Mouse (Mus musculus) MEL (cell line): ENCODE data around the gene Armc6. TPM values are rescaled to one million over a fixed set of nuclear protein-coding genes. Genes with fewer than 3 reads are reported as not detected.

Experiments used
- DNase-seq: peaks from one replicate; pipeline ENCODE4 v3.0.0; 2011; ENCODE audit warnings: low read depth, low spot score
- H3K27ac ChIP-seq: 2 replicates; pipeline ENCODE4 v1.5.1; 2012; ENCODE audit warnings: low read depth, mild to moderate bottlenecking, control low read depth, low read length, moderate library complexity; ENCODE audit not compliant: control insufficient read depth
- H3K27me3 ChIP-seq, 2 experiments: fragments of 150-350 bp in 1 of 2; sonication (generic) in 1 of 2; 2 replicates each; pipeline ENCODE4 v1.6.1; 2012; ENCODE audit warnings: low read length in 2 of 2, mild to moderate bottlenecking in 2 of 2, improper control_type of control experiment in 1 of 2, moderate library complexity in 1 of 2; ENCODE audit not compliant: insufficient read depth in 2 of 2, control insufficient read depth in 1 of 2
- H3K36me3 ChIP-seq, 2 experiments: 2 replicates each; pipeline ENCODE4 v1.6.1; 2012 to 2014; ENCODE audit warnings: low read length in 2 of 2, improper control_type of control experiment in 1 of 2, inconsistent platforms in 1 of 2, mild to moderate bottlenecking in 1 of 2; ENCODE audit not compliant: insufficient read depth in 2 of 2, control insufficient read depth in 1 of 2
- H3K4me1 ChIP-seq, 2 experiments: fragments of 150-350 bp in 1 of 2; sonication (generic) in 1 of 2; 2 replicates each; pipeline ENCODE4 v1.6.1; 2012; ENCODE audit warnings: low read length in 2 of 2, improper control_type of control experiment in 1 of 2, mild to moderate bottlenecking in 1 of 2; ENCODE audit not compliant: insufficient read depth in 2 of 2, control insufficient read depth in 1 of 2
- H3K4me3 ChIP-seq, 2 experiments: fragments of 150-350 bp in 1 of 2; sonication (generic) in 1 of 2; 2 replicates each; pipeline ENCODE4 v1.5.1; 2012; ENCODE audit warnings: low read depth in 2 of 2, low read length in 2 of 2, mild to moderate bottlenecking in 2 of 2, moderate library complexity in 2 of 2, control low read depth in 1 of 2, improper control_type of control experiment in 1 of 2; ENCODE audit not compliant: control insufficient read depth in 1 of 2, insufficient read depth in 1 of 2
- H3K79me2 ChIP-seq: 2 replicates; pipeline ENCODE4 v1.6.1; 2012; ENCODE audit warnings: mild to moderate bottlenecking, low read length, moderate library complexity; ENCODE audit not compliant: control insufficient read depth, poor library complexity, insufficient read depth
- H3K9ac ChIP-seq: 2 replicates; pipeline ENCODE4 v1.6.1; 2012; ENCODE audit warnings: low read depth, mild to moderate bottlenecking, control low read depth, low read length, moderate library complexity; ENCODE audit not compliant: control insufficient read depth, poor library complexity, severe bottlenecking
- H3K9me3 ChIP-seq: fragments of 150-350 bp; sonication (generic); replicated peaks from 2 replicates; pipeline ENCODE4 v1.6.1; 2012; ENCODE audit warnings: mild to moderate bottlenecking, low read length, improper control_type of control experiment, moderate library complexity; ENCODE audit not compliant: insufficient read depth
- CHD1 ChIP-seq: IDR thresholded peaks from 2 replicates; pipeline ENCODE4 v1.6.1; 2012; ENCODE audit warnings: low read depth, mild to moderate bottlenecking, inconsistent platforms, low read length, improper control_type of control experiment
- CHD2 ChIP-seq: IDR thresholded peaks from 2 replicates; pipeline ENCODE4 v1.6.1; 2011; ENCODE audit warnings: low read length, improper control_type of control experiment
- CTCF ChIP-seq, 3 experiments: IDR thresholded peaks in 2 of 3; conservative IDR thresholded peaks in 1 of 3; 2 replicates each; pipeline ENCODE4 v1.5.1; 2011 to 2012; ENCODE audit warnings: low read length in 3 of 3, low read depth in 2 of 3, mild to moderate bottlenecking in 2 of 3, improper control_type of control experiment in 1 of 3, inconsistent platforms in 1 of 3, mixed read lengths in 1 of 3, moderate library complexity in 1 of 3; ENCODE audit not compliant: control insufficient read depth in 1 of 3, insufficient read depth in 1 of 3, poor library complexity in 1 of 3, severe bottlenecking in 1 of 3
- ELF1 ChIP-seq: IDR thresholded peaks from 2 replicates; pipeline ENCODE4 v1.6.1; 2014; ENCODE audit warnings: low read depth, mild to moderate bottlenecking, inconsistent platforms, low read length, improper control_type of control experiment, moderate library complexity
- EP300 ChIP-seq, 2 experiments: IDR thresholded peaks; 2 replicates each; pipeline ENCODE4 v1.6.1; 2011; ENCODE audit warnings: improper control_type of control experiment in 2 of 2, low read length in 2 of 2, low read depth in 1 of 2, mild to moderate bottlenecking in 1 of 2
- HCFC1 ChIP-seq: IDR thresholded peaks from 2 replicates; pipeline ENCODE4 v1.6.1; 2012; ENCODE audit warnings: low read depth, mild to moderate bottlenecking, inconsistent platforms, low read length, improper control_type of control experiment, moderate library complexity
- KAT2A ChIP-seq: conservative IDR thresholded peaks from 2 replicates; pipeline ENCODE4 v1.6.1; 2012; ENCODE audit warnings: low read depth, low read length, improper control_type of control experiment, inconsistent platforms
- MAFK ChIP-seq: IDR thresholded peaks from 2 replicates; pipeline ENCODE4 v1.6.1; 2011; ENCODE audit warnings: low read depth, mild to moderate bottlenecking, low read length, improper control_type of control experiment, borderline replicate concordance
- MAX ChIP-seq: IDR thresholded peaks from 2 replicates; pipeline ENCODE4 v1.6.1; 2011; ENCODE audit warnings: low read length, improper control_type of control experiment
- MAZ ChIP-seq: IDR thresholded peaks from 2 replicates; pipeline ENCODE4 v1.6.1; 2012; ENCODE audit warnings: low read depth, mild to moderate bottlenecking, inconsistent platforms, low read length, improper control_type of control experiment
- MXI1 ChIP-seq: IDR thresholded peaks from 2 replicates; pipeline ENCODE4 v1.6.1; 2011; ENCODE audit warnings: mild to moderate bottlenecking, low read depth, low read length, improper control_type of control experiment
- MYC ChIP-seq: IDR thresholded peaks from 2 replicates; pipeline ENCODE4 v1.6.1; 2011; ENCODE audit warnings: low read depth, mild to moderate bottlenecking, low read length, improper control_type of control experiment, moderate library complexity
- NELFE ChIP-seq: IDR thresholded peaks from 2 replicates; pipeline ENCODE4 v1.6.1; 2011; ENCODE audit warnings: low read depth, low read length, improper control_type of control experiment
- NRF1 ChIP-seq: IDR thresholded peaks from 2 replicates; pipeline ENCODE4 v1.6.1; 2014; ENCODE audit warnings: low read depth, mild to moderate bottlenecking, inconsistent platforms, low read length, improper control_type of control experiment, moderate library complexity; ENCODE audit not compliant: poor library complexity, insufficient read depth, severe bottlenecking
- POLR2A ChIP-seq, 2 experiments: IDR thresholded peaks; 2 replicates each; pipeline ENCODE4 v1.6.1; 2011 to 2012; ENCODE audit warnings: low read length in 2 of 2, mild to moderate bottlenecking in 2 of 2, control low read depth in 1 of 2, improper control_type of control experiment in 1 of 2, low read depth in 1 of 2, moderate library complexity in 1 of 2; ENCODE audit not compliant: control insufficient read depth in 1 of 2, insufficient read depth in 1 of 2, poor library complexity in 1 of 2
- POLR2AphosphoS2 ChIP-seq: IDR thresholded peaks from 2 replicates; pipeline ENCODE4 v1.6.1; 2011; ENCODE audit warnings: low read length, improper control_type of control experiment
- RAD21 ChIP-seq: IDR thresholded peaks from 2 replicates; pipeline ENCODE4 v1.6.1; 2011; ENCODE audit warnings: mild to moderate bottlenecking, low read depth, low read length, improper control_type of control experiment
- RCOR1 ChIP-seq: IDR thresholded peaks from 2 replicates; pipeline ENCODE4 v1.6.1; 2012; ENCODE audit warnings: low read depth, mild to moderate bottlenecking, inconsistent platforms, low read length, improper control_type of control experiment
- SIN3A ChIP-seq: IDR thresholded peaks from 2 replicates; pipeline ENCODE4 v1.6.1; 2012; ENCODE audit warnings: low read length, improper control_type of control experiment, inconsistent platforms
- TAL1 ChIP-seq: IDR thresholded peaks from 2 replicates; pipeline ENCODE4 v1.6.1; 2012; ENCODE audit warnings: mild to moderate bottlenecking, inconsistent platforms, low read length, moderate library complexity, mixed read lengths
- TBP ChIP-seq: IDR thresholded peaks from 2 replicates; pipeline ENCODE4 v1.8.0; 2011; ENCODE audit warnings: low read depth, low read length, improper control_type of control experiment
- USF1 ChIP-seq: IDR thresholded peaks from 2 replicates; pipeline ENCODE4 v1.6.1; 2014; ENCODE audit warnings: low read depth, mild to moderate bottlenecking, inconsistent platforms, low read length, improper control_type of control experiment, moderate library complexity
- ZMIZ1 ChIP-seq: IDR thresholded peaks from 2 replicates; pipeline ENCODE4 v1.6.1; 2012; ENCODE audit warnings: low read depth, mild to moderate bottlenecking, inconsistent platforms, low read length, improper control_type of control experiment, moderate library complexity
- polyA plus RNA-seq, 2 experiments: library from polyadenylated mRNA; stranded (reverse) in 1 of 2; unstranded in 1 of 2; fragments of >175 nt in 1 of 2; fragments of >200 nt in 1 of 2; gene quantifications; 2 replicates each; pipeline versions ENCODE4 v1.2.1 to v1.2.4; 2012; ENCODE audit warnings: low replicate concordance in 2 of 2, low read depth in 1 of 2; ENCODE audit not compliant: insufficient read length in 2 of 2, insufficient read depth in 1 of 2, missing spikeins in 1 of 2
- total RNA-seq: library from RNA; depleted of rRNA; stranded (reverse); fragments of 300-350 nt; gene quantifications from 2 replicates; pipeline ENCODE4 v1.2.3, GENCODE M21; 2012

Armc6 gene
- total and polyA plus RNA-seq, 3 experiments, result 39.5 to 63.9 TPM; not detected in 1

DNA sequence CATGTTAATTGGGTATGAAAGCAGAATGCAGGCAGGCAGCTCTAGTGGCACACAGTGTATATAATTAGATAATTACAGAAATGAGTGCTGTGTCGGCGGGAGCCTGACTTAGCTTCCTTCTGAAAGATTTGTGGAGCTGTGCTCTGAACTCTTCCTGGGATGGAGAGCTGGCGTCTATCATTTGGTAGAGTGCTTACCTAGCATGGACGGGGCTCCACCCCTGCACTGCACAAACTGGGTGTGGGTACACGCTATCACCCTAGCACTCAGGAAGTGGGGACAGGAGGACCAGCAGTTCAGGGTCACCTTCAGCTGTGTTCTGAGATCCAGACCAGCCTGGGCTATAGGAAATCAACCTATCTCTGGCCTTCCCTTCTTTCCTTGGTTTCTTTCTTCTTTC lies 60.9 kb downstream of the Armc6 start:
- Histone ChIP-seq H3K9me3 (no peaks in the 10 kb centered on the region), H3K4me1 (peaks cover 7 to 17% of the 10 kb centered on the region in 2 experiments), H3K27ac (no peak overlapping the region), H3K4me3 (peak overlapping the region; percentile 66 to 82; a peak in 2 of 4 replicates), H3K27me3 (no peaks in the 10 kb centered on the region), H3K36me3 (peaks cover 0 to 10% of the 10 kb centered on the region in 2 experiments; a peak in 2 of 4 replicates), H3K9ac (peak overlapping the region; percentile 17), H3K79me2 (peaks cover 10% of the 10 kb centered on the region)
- peak; percentile 37 for DNase-seq
- TF ChIP-seq CHD1 (no peak), EP300 (IDR thresholded peaks at IDR 0.05; ENCODE audit: low read depth in 1 of 2, low read length in 2 of 2) (0 out of 4 replicates have a peak, but pooled peaks of 1 of the 2 experiments have one; percentile 9)

DNA sequence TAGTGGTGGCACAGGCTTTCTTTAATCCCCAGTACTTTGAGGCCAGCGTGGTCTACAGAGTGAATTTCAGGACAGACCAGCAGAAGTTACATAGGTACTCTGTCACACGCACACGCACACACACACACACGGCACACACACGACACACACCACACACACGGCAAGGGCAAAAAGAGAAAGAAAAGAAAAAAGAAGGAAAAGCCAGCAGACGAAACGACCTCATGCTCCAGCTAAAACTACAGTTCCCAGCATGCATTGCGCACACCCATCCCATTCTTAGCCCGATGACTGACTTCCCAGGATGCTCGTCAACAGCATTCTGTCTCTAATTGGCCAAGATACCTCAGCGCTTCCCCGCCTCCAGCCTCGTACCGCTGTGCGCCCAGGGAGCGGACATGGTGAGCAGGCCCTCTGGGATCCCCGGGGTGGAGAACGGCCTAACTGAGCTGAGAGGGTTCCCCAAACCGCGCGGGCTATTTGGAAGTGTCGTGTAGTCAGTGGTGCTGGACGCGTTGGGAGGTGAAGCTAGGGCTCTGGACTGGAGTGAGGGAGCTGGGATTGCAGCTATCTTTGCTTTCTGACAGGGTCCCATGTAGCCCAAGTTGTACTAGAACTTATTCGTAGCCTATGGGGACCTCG lies 62.1 kb downstream of the Armc6 start, which contains the start of gene Tmem161a:
Gene Tmem161a, plus strand, starts transcription at position 314 of the 639 bp plus-strand sequence.
- H3K9ac ChIP-seq, result peak within 1 kb of the TSS; percentile 82
- H3K9me3 ChIP-seq, result no peaks in the 10 kb centered on the region
- H3K4me1 ChIP-seq, result peaks cover 7 to 17% of the 10 kb centered on the region in 2 experiments
- peaks cover 10% of the 10 kb centered on the region for H3K79me2 ChIP-seq
- H3K27me3 ChIP-seq, result no peaks in the 10 kb centered on the region
- peaks cover 0 to 10% of the 10 kb centered on the region in 2 experiments; a peak in 2 of 4 replicates for H3K36me3 ChIP-seq
- H3K27ac ChIP-seq, result peak within 1 kb of the TSS; percentile 48
- peak; percentile 98 for DNase-seq
- TF ChIP-seq SIN3A (peak; percentile 75), CTCF (IDR thresholded peaks at IDR 0.05 in 2 of 3, conservative IDR thresholded peaks at IDR 0.05 in 1 of 3; ENCODE audit: control insufficient read depth in 1 of 3, insufficient read depth in 1 of 3, low read depth in 2 of 3, low read length in 3 of 3, poor library complexity in 1 of 3, severe bottlenecking in 1 of 3) (no peak), MAZ (peak; percentile 41; the same call in 1 of the 2 replicates), TBP (peak; percentile 80), EP300 (IDR thresholded peaks at IDR 0.05; ENCODE audit: low read depth in 1 of 2, low read length in 2 of 2) (no peak), TAL1 (no peak), USF1 (peak; percentile 48), ELF1 (peak; percentile 59), ZMIZ1 (0 out of 2 replicates have a peak, but pooled peaks have one; percentile 51), POLR2AphosphoS2 (peak; percentile 85), POLR2A (IDR thresholded peaks at IDR 0.05; ENCODE audit: control insufficient read depth in 1 of 2, insufficient read depth in 1 of 2, low read depth in 1 of 2, low read length in 2 of 2, poor library complexity in 1 of 2) (peak; percentile 68 to 91), RCOR1 (no peak), RAD21 (no peak), NELFE (peak; percentile 84), KAT2A (peak; percentile 90), HCFC1 (peak; percentile 98), CHD2 (no peak; the same call in none of the 2 replicates), NRF1 (peak; percentile 43; the same call in 1 of the 2 replicates), MAX (peak; percentile 65; the same call in 1 of the 2 replicates), MAFK (no peak), MYC (peak; percentile 75), MXI1 (peak; percentile 76)
- TF ChIP-seq, all 39 proteins: peak for 15
- peak within 1 kb of the TSS; percentile 75 to 82 for H3K4me3 ChIP-seq
